Mouse (Mus musculus) heart, embryonic 11.5 days (tissue): ENCODE results near the gene R3hcc1l. TPM values are rescaled to one million over a fixed set of nuclear protein-coding genes. Genes with fewer than 3 reads are reported as not detected.

ENCODE experiments used
- ATAC-seq: fragments of 200-750 bp; cut with Nextera tagmentation; replicated peaks from 2 replicates; pipeline ENCODE4 v1.8.0; 2017; ENCODE audit warnings: moderate library complexity; ENCODE audit not compliant: insufficient number of reproducible peaks, low FRiP score, low TSS enrichment
- H3K27ac ChIP-seq: fragments of 300-500 bp; sonication (generic); 2 replicates; pipeline ENCODE4 v1.5.1; 2014; ENCODE audit warnings: mild to moderate bottlenecking, low read depth, low read length
- H3K27me3 ChIP-seq: fragments of 300-500 bp; sonication (generic); 2 replicates; pipeline ENCODE4 v1.6.1; 2014; ENCODE audit warnings: mild to moderate bottlenecking, low read length, mixed read lengths; ENCODE audit not compliant: control insufficient read depth, insufficient read depth
- H3K36me3 ChIP-seq: fragments of 300-500 bp; sonication (generic); 2 replicates; pipeline ENCODE4 v1.6.1; 2014; ENCODE audit warnings: mild to moderate bottlenecking, low read length, moderate library complexity, mixed read lengths; ENCODE audit not compliant: control insufficient read depth, insufficient read depth
- H3K4me1 ChIP-seq: fragments of 300-500 bp; sonication (generic); 2 replicates; pipeline ENCODE4 v1.6.1; 2014; ENCODE audit warnings: low read length; ENCODE audit not compliant: control insufficient read depth, insufficient read depth
- H3K4me2 ChIP-seq: fragments of 300-500 bp; sonication (generic); 2 replicates; pipeline ENCODE4 v1.6.1; 2014; ENCODE audit warnings: mild to moderate bottlenecking, moderate library complexity
- H3K4me3 ChIP-seq: fragments of 300-500 bp; sonication (generic); 2 replicates; pipeline ENCODE4 v1.5.1; 2014; ENCODE audit warnings: low read depth, low read length
- H3K9ac ChIP-seq: fragments of 300-500 bp; sonication (generic); 2 replicates; pipeline ENCODE4 v1.6.1; 2014; ENCODE audit warnings: mild to moderate bottlenecking, low read depth, low read length, moderate library complexity
- H3K9me3 ChIP-seq: fragments of 300-500 bp; sonication (generic); replicated peaks from 2 replicates; pipeline ENCODE4 v1.6.1; 2016; ENCODE audit warnings: low read length; ENCODE audit not compliant: control insufficient read depth
- WGBS: fragments of 180-500 bp; shearing (Covaris S2); extraction: QIAGEN DNeasy Blood & Tissue Kit; methylation state at CpG from one replicate; pipeline ENCODE4 v1.1.7; 2014; ENCODE audit not compliant: insufficient replicate concordance; 5-methylcytosine and 5-hydroxymethylcytosine counted together
- polyA plus RNA-seq: library from polyadenylated mRNA; unstranded; fragments of >200 nt; fragmentation: Nextera tagmentation; extraction: Ambion mirVana; gene quantifications from 2 replicates; pipeline ENCODE4 v1.2.1, GENCODE M21; 2014

R3hcc1l gene
- polyA plus RNA-seq, 1 experiment from 2014 or later: 13.1 TPM

- Histone ChIP-seq H3K4me2 (no peak overlapping the region), H3K4me1 (no peaks in the 10 kb centered on the region), H3K27me3 (peaks cover 17% of the 10 kb centered on the region), H3K4me3 (no peak overlapping the region), H3K9ac (no peak overlapping the region), H3K9me3 (no peaks in the 10 kb centered on the region), H3K36me3 (no peaks in the 10 kb centered on the region), H3K27ac (no peak overlapping the region)
- no peak for ATAC-seq
- 56% methylated on average over 3 of the region's 3 CpGs for WGBS
These were observed 14.4 kb upstream of the R3hcc1l start for GRCm38 (mm10) chr19:42504156-42504555.

GRCm38 (mm10) chr19:42509625-42510024 lies 8.9 kb upstream of the R3hcc1l start:
- no peak overlapping the region for H3K9ac ChIP-seq
- no peak overlapping the region for H3K4me3 ChIP-seq
- peaks cover 6% of the 10 kb centered on the region; the same call in 1 of the 2 replicates for H3K4me1 ChIP-seq
- no peak for ATAC-seq
- 76% methylated on average over 9 of the region's 9 CpGs for WGBS
- no peak overlapping the region; the same call in 1 of the 2 replicates for H3K4me2 ChIP-seq
- no peaks in the 10 kb centered on the region for H3K36me3 ChIP-seq
- no peak overlapping the region for H3K27ac ChIP-seq
- H3K27me3 ChIP-seq: peaks cover 15% of the 10 kb centered on the region
- no peaks in the 10 kb centered on the region for H3K9me3 ChIP-seq

- H3K4me2 ChIP-seq: peak overlapping the region; percentile 32
- peaks cover 12% of the 10 kb centered on the region for H3K27me3 ChIP-seq
- 0 out of 2 replicates have a peak overlapping the region, but pooled peaks have one; percentile 5 for H3K9ac ChIP-seq
- H3K4me3 ChIP-seq: no peak overlapping the region
- peaks cover 6% of the 10 kb centered on the region; the same call in 1 of the 2 replicates for H3K4me1 ChIP-seq
- no peak overlapping the region for H3K27ac ChIP-seq
- WGBS: 30% methylated on average over 16 of the region's 16 CpGs
- no peaks in the 10 kb centered on the region for H3K9me3 ChIP-seq
- no peaks in the 10 kb centered on the region for H3K36me3 ChIP-seq
- ATAC-seq: no peak
These were observed 8.0 kb upstream of the R3hcc1l start for GRCm38 (mm10) chr19:42510276-42511171.

GRCm38 (mm10) chr19:42515656-42516055 lies 2.9 kb upstream of the R3hcc1l start:
- H3K36me3 ChIP-seq: no peaks in the 10 kb centered on the region

GRCm38 (mm10) chr19:42516121-42516520 lies 2.4 kb upstream of the R3hcc1l start:
- no peak overlapping the region for H3K9ac ChIP-seq
- no peaks in the 10 kb centered on the region for H3K9me3 ChIP-seq
- H3K4me2 ChIP-seq: no peak overlapping the region
- no peak overlapping the region for H3K27ac ChIP-seq
- no peaks in the 10 kb centered on the region for H3K36me3 ChIP-seq
- H3K27me3 ChIP-seq: peaks cover 12% of the 10 kb centered on the region; the same call in 1 of the 2 replicates
- no peak for ATAC-seq
- peaks cover 7% of the 10 kb centered on the region for H3K4me1 ChIP-seq
- no peak overlapping the region for H3K4me3 ChIP-seq
- WGBS: 77% methylated on average over 8 of the region's 8 CpGs

More at GRCm38 (mm10) chr19:42515656-42516055, 2.9 kb upstream of the R3hcc1l start:
- ATAC-seq: no peak
- Histone ChIP-seq H3K4me3 (no peak overlapping the region), H3K27me3 (peaks cover 12% of the 10 kb centered on the region; the same call in 1 of the 2 replicates), H3K9ac (no peak overlapping the region), H3K27ac (no peak overlapping the region), H3K9me3 (no peaks in the 10 kb centered on the region), H3K4me2 (no peak overlapping the region), H3K4me1 (peaks cover 7% of the 10 kb centered on the region)
- WGBS: 87% methylated on average over 8 of the region's 8 CpGs

GRCm38 (mm10) chr19:42517957-42518619 lies 471 bp upstream of the R3hcc1l start:
- WGBS: 25% methylated on average over 24 of the region's 24 CpGs
- Histone ChIP-seq H3K9me3 (no peaks in the 10 kb centered on the region), H3K36me3 (no peaks in the 10 kb centered on the region), H3K4me3 (peak overlapping the region; percentile 93), H3K4me1 (peaks cover 7% of the 10 kb centered on the region), H3K9ac (peak overlapping the region; percentile 93; the same call in 1 of the 2 replicates), H3K4me2 (peak overlapping the region; percentile 85), H3K27me3 (peaks cover 12% of the 10 kb centered on the region; the same call in 1 of the 2 replicates), H3K27ac (no peak overlapping the region)
- no peak for ATAC-seq

- peak overlapping the region; percentile 79 for H3K4me2 ChIP-seq
- 32% methylated on average over 9 of the region's 9 CpGs for WGBS
- H3K9ac ChIP-seq: 0 out of 2 replicates have a peak overlapping the region, but pooled peaks have one; percentile 93
- peak overlapping the region; percentile 93 for H3K4me3 ChIP-seq
- H3K27ac ChIP-seq: no peak overlapping the region
- no peaks in the 10 kb centered on the region for H3K36me3 ChIP-seq
- H3K27me3 ChIP-seq: peaks cover 12% of the 10 kb centered on the region; the same call in 1 of the 2 replicates
- H3K4me1 ChIP-seq: peaks cover 7% of the 10 kb centered on the region
- no peaks in the 10 kb centered on the region for H3K9me3 ChIP-seq
- no peak for ATAC-seq
These were observed 1.2 kb downstream of the R3hcc1l start for GRCm38 (mm10) chr19:42519760-42520159.

- no peaks in the 10 kb centered on the region for H3K9me3 ChIP-seq
- no peaks in the 10 kb centered on the region for H3K36me3 ChIP-seq
- 91% methylated on average over 2 of the region's 2 CpGs for WGBS
- H3K4me1 ChIP-seq: peaks cover 4% of the 10 kb centered on the region
- no peak overlapping the region for H3K4me3 ChIP-seq
- no peak overlapping the region for H3K4me2 ChIP-seq
- ATAC-seq: no peak
- H3K9ac ChIP-seq: no peak overlapping the region
- no peaks in the 10 kb centered on the region for H3K27me3 ChIP-seq
- H3K27ac ChIP-seq: no peak overlapping the region
These were observed 6.1 kb downstream of the R3hcc1l start for GRCm38 (mm10) chr19:42524703-42525102.
